Mouse (Mus musculus) E14TG2a.4 (cell line): ENCODE results near the gene Igdcc4.

Source experiments
- CTCF ChIP-seq: conservative IDR thresholded peaks from 2 replicates; pipeline ENCODE4 v1.5.1; 2014; ENCODE audit warnings: low read length
- NANOG ChIP-seq: IDR thresholded peaks from 2 replicates; pipeline ENCODE4 v1.6.1; 2014; ENCODE audit warnings: borderline replicate concordance, low read length, mixed read lengths
- POU5F1 ChIP-seq: IDR thresholded peaks from 2 replicates; pipeline ENCODE4 v1.6.1; 2014; ENCODE audit warnings: low read length, borderline replicate concordance

- no peak for TF ChIP-seq CTCF
- TF ChIP-seq NANOG, result no peak
- no peak for TF ChIP-seq POU5F1
These were observed 23.8 kb upstream of the Igdcc4 start for GRCm38 (mm10) chr9:65077536-65077935.
